Mouse (Mus musculus) limb, embryonic 14.5 days (tissue): ENCODE data around the gene Usp33. TPM values are rescaled to one million over a fixed set of nuclear protein-coding genes. Genes with fewer than 3 reads are reported as not detected.
A peak's percentile ranks its signal among the peaks of the same experiment; 100 is the strongest.

Experiments
- ATAC-seq: fragments of 200-750 bp; cut with Nextera tagmentation; 2 replicates; pipeline ENCODE4 v1.8.0; 2017; ENCODE audit warnings: low read depth, moderate number of reproducible peaks, moderate TSS enrichment; ENCODE audit not compliant: low FRiP score
- DNase-seq: peaks from one replicate; pipeline ENCODE4 v3.0.0-alpha.2; 2015; ENCODE audit warnings: low spot score
- H3K27ac ChIP-seq: fragments of 300-500 bp; sonication (generic); replicated peaks from 2 replicates; pipeline ENCODE4 v1.5.1; 2014; ENCODE audit warnings: low read depth, mild to moderate bottlenecking, low read length, moderate library complexity, mixed read lengths
- H3K27me3 ChIP-seq: fragments of 300-500 bp; sonication (generic); 2 replicates; pipeline ENCODE4 v1.6.1; 2014; ENCODE audit warnings: low read length, mixed read lengths; ENCODE audit not compliant: control insufficient read depth, insufficient read depth
- H3K36me3 ChIP-seq: fragments of 300-500 bp; sonication (generic); 2 replicates; pipeline ENCODE4 v1.6.1; 2014; ENCODE audit warnings: mild to moderate bottlenecking, low read length, moderate library complexity, mixed read lengths; ENCODE audit not compliant: control insufficient read depth, insufficient read depth
- H3K4me1 ChIP-seq: fragments of 300-500 bp; sonication (generic); 2 replicates; pipeline ENCODE4 v1.6.1; 2014; ENCODE audit warnings: antibody characterized with exemption, low read length, mixed read lengths; ENCODE audit not compliant: control insufficient read depth, insufficient read depth
- H3K4me2 ChIP-seq: fragments of 300-500 bp; sonication (generic); replicated peaks from 2 replicates; pipeline ENCODE4 v1.6.1; 2014; ENCODE audit warnings: low read depth, mild to moderate bottlenecking, low read length, moderate library complexity; ENCODE audit not compliant: severe bottlenecking
- H3K4me3 ChIP-seq: fragments of 300-500 bp; sonication (generic); replicated peaks from 2 replicates; pipeline ENCODE4 v1.5.1; 2014; ENCODE audit warnings: low read length
- H3K9ac ChIP-seq: fragments of 300-500 bp; sonication (generic); 2 replicates; pipeline ENCODE4 v1.6.1; 2014; ENCODE audit warnings: mild to moderate bottlenecking, low read depth, low read length, moderate library complexity; ENCODE audit not compliant: severe bottlenecking
- H3K9me3 ChIP-seq: fragments of 300-500 bp; sonication (generic); 2 replicates; pipeline ENCODE4 v1.6.1; 2016; ENCODE audit warnings: low read length; ENCODE audit not compliant: control insufficient read depth
- POLR2A ChIP-seq: fragments of 200-500 bp; IDR thresholded peaks from 2 replicates; pipeline ENCODE4 v1.8.0; 2012; ENCODE audit warnings: inconsistent platforms, mild to moderate bottlenecking, moderate library complexity, borderline replicate concordance; ENCODE audit not compliant: insufficient read depth, insufficient read length; ENCODE audit errors: extremely low read depth
- WGBS: fragments of 180-500 bp; shearing (Covaris S2); extraction: QIAGEN DNeasy Blood & Tissue Kit; methylation state at CpG from one replicate; pipeline ENCODE4 v1.1.7; 2014; 5-methylcytosine and 5-hydroxymethylcytosine counted together
- polyA plus RNA-seq, 2 experiments: library from polyadenylated mRNA; depleted of rRNA in 1 of 2; stranded (reverse) in 1 of 2; unstranded in 1 of 2; fragments of >200 nt; fragmentation: Nextera tagmentation in 1 of 2; extraction: Ambion mirVana in 1 of 2; gene quantifications; 2 replicates each; pipeline versions ENCODE4 v1.2.1 to v1.2.3; 2012 to 2014

Usp33 gene
- polyA plus RNA-seq, 2 experiments: 44.9 to 54.9 TPM

GRCm38 (mm10) chr3:152364181-152364580 lies 17.9 kb downstream of the Usp33 start:
- 94% methylated on average over 2 of the region's 2 CpGs for WGBS
- H3K4me1 ChIP-seq: no peaks in the 10 kb centered on the region
- ATAC-seq (no peak), DNase-seq (no peak)
- no peaks in the 10 kb centered on the region for H3K9me3 ChIP-seq
- no peak overlapping the region for H3K9ac ChIP-seq
- H3K27me3 ChIP-seq: no peaks in the 10 kb centered on the region
- no peak overlapping the region for H3K27ac ChIP-seq
- no peak overlapping the region for H3K4me3 ChIP-seq
- no peak for TF ChIP-seq POLR2A
- peaks cover 84% of the 10 kb centered on the region for H3K36me3 ChIP-seq
- no peak overlapping the region for H3K4me2 ChIP-seq

GRCm38 (mm10) chr3:152376063-152376462 lies 29.8 kb downstream of the Usp33 start:
- H3K27me3 ChIP-seq: no peaks in the 10 kb centered on the region
- TF ChIP-seq POLR2A: no peak
- no peak overlapping the region for H3K4me3 ChIP-seq
- H3K4me2 ChIP-seq: no peak overlapping the region
- no peaks in the 10 kb centered on the region for H3K9me3 ChIP-seq
- DNase-seq: no peak
- H3K36me3 ChIP-seq: peaks cover 78% of the 10 kb centered on the region
- H3K27ac ChIP-seq: no peak overlapping the region
- 91% methylated on average over 4 of the region's 4 CpGs for WGBS
- no peak for ATAC-seq
- no peak overlapping the region for H3K9ac ChIP-seq
- no peaks in the 10 kb centered on the region for H3K4me1 ChIP-seq

- Histone ChIP-seq H3K4me2 (no peak overlapping the region), H3K4me1 (no peaks in the 10 kb centered on the region), H3K9ac (no peak overlapping the region), H3K4me3 (no peak overlapping the region), H3K27me3 (no peaks in the 10 kb centered on the region), H3K9me3 (no peaks in the 10 kb centered on the region), H3K36me3 (peaks cover 57% of the 10 kb centered on the region), H3K27ac (no peak overlapping the region)
- DNase-seq: no peak
- ATAC-seq: no peak
- no peak for TF ChIP-seq POLR2A
- WGBS: 74% methylated on average over 11 of the region's 11 CpGs
These were observed 37.8 kb downstream of the Usp33 start for GRCm38 (mm10) chr3:152384106-152384505.

GRCm38 (mm10) chr3:152395350-152396277 lies 49.3 kb downstream of the Usp33 start, which contains the start of gene Zzz3:
Gene Zzz3 (plus strand): TSS chr3:152395473.
- peak; percentile 92 for DNase-seq
- H3K27ac ChIP-seq: peak within 1 kb of the TSS; percentile 99
- H3K9ac ChIP-seq: peak within 1 kb of the TSS; percentile 92
- H3K4me3 ChIP-seq: peak within 1 kb of the TSS; percentile 74
- under 1% methylated on average over 32 of the region's 108 CpGs for WGBS
- H3K36me3 ChIP-seq: peaks cover 30% of the 10 kb centered on the region
- peak within 1 kb of the TSS; percentile 76 for H3K4me2 ChIP-seq
- H3K9me3 ChIP-seq: no peaks in the 10 kb centered on the region
- TF ChIP-seq POLR2A: 0 out of 2 replicates have a peak, but pooled peaks have one; percentile 74
- H3K4me1 ChIP-seq: peaks cover 13% of the 10 kb centered on the region
- no peaks in the 10 kb centered on the region for H3K27me3 ChIP-seq
- ATAC-seq: peak; percentile 90

- WGBS: under 1% methylated on average over 39 of the region's 102 CpGs
- DNase-seq (peak; percentile 96), ATAC-seq (peak; percentile 89)
- H3K9me3 ChIP-seq: no peaks in the 10 kb centered on the region
- TF ChIP-seq POLR2A: peak; percentile 91; the same call in 1 of the 2 replicates
- peaks cover 13% of the 10 kb centered on the region for H3K4me1 ChIP-seq
- no peaks in the 10 kb centered on the region for H3K27me3 ChIP-seq
- peak overlapping the region; percentile 92 for H3K9ac ChIP-seq
- peak overlapping the region; percentile 74 for H3K4me3 ChIP-seq
- H3K27ac ChIP-seq: peak overlapping the region; percentile 99
- peaks cover 24% of the 10 kb centered on the region for H3K36me3 ChIP-seq
- peak overlapping the region; percentile 76 for H3K4me2 ChIP-seq
These were observed 50.2 kb downstream of the Usp33 start for GRCm38 (mm10) chr3:152396278-152396987.
